Mouse (Mus musculus): Measurements from ENCODE around the gene Dock9.

Gene Dock9

GRCm38 (mm10) chr14:121573391-121573790 lies 224.2 kb downstream of the Dock9 start:
- Histone ChIP-seq H3K9me3 (ENCODE audit: low read length) (peaks cover 14% of the 10 kb centered on the region), H3K4me3 (replicated peaks; ENCODE audit: low read length) (no peak overlapping the region), H3K4me1 (replicated peaks; ENCODE audit: low read depth, low read length) (no peaks in the 10 kb centered on the region), H3K27me3 (ENCODE audit: insufficient read depth, low read length) (no peaks in the 10 kb centered on the region), H3K36me3 (ENCODE audit: insufficient read depth, low read length) (peaks cover 20% of the 10 kb centered on the region)
- TF ChIP-seq CTCF (conservative IDR thresholded peaks at IDR 0.05; ENCODE audit: low read length) = no peak
- TF ChIP-seq POU5F1 (IDR thresholded peaks at IDR 0.05; ENCODE audit: borderline replicate concordance, low read length) = no peak
- TF ChIP-seq NANOG (IDR thresholded peaks at IDR 0.05; ENCODE audit: borderline replicate concordance, low read length) = no peak

- H3K27me3 ChIP-seq (ENCODE audit: insufficient read depth, low read length) = no peaks in the 10 kb centered on the region
- TF ChIP-seq NANOG (IDR thresholded peaks at IDR 0.05; ENCODE audit: borderline replicate concordance, low read length) (peak; percentile 29; the same call in 1 of the 2 replicates), POU5F1 (IDR thresholded peaks at IDR 0.05; ENCODE audit: borderline replicate concordance, low read length) (no peak)
- peaks cover 17% of the 10 kb centered on the region for H3K4me1 ChIP-seq (replicated peaks; ENCODE audit: low read depth, low read length)
- H3K36me3 ChIP-seq (ENCODE audit: insufficient read depth, low read length) = no peaks in the 10 kb centered on the region
- no peak overlapping the region for H3K4me3 ChIP-seq (replicated peaks; ENCODE audit: low read length)
- H3K9me3 ChIP-seq (ENCODE audit: low read length) = no peaks in the 10 kb centered on the region
Measured at GRCm38 (mm10) chr14:121566794-121567201, 230.8 kb downstream of the Dock9 start.

- Histone ChIP-seq H3K9me3 (ENCODE audit: low read length) (no peaks in the 10 kb centered on the region), H3K27me3 (ENCODE audit: insufficient read depth, low read length) (no peaks in the 10 kb centered on the region), H3K4me1 (replicated peaks; ENCODE audit: low read depth, low read length) (peaks cover 17% of the 10 kb centered on the region), H3K4me3 (replicated peaks; ENCODE audit: low read length) (no peak overlapping the region), H3K36me3 (ENCODE audit: insufficient read depth, low read length) (no peaks in the 10 kb centered on the region)
- TF ChIP-seq CTCF (conservative IDR thresholded peaks at IDR 0.05; ENCODE audit: low read length) (no peak), POU5F1 (IDR thresholded peaks at IDR 0.05; ENCODE audit: borderline replicate concordance, low read length) (no peak), NANOG (IDR thresholded peaks at IDR 0.05; ENCODE audit: borderline replicate concordance, low read length) (no peak)
Measured at GRCm38 (mm10) chr14:121565930-121566329, 231.7 kb downstream of the Dock9 start.

GRCm38 (mm10) chr14:121564656-121565055 lies 233.0 kb downstream of the Dock9 start:
- no peak overlapping the region for H3K4me3 ChIP-seq (replicated peaks; ENCODE audit: low read length)
- no peaks in the 10 kb centered on the region for H3K27me3 ChIP-seq (ENCODE audit: insufficient read depth, low read length)
- no peaks in the 10 kb centered on the region for H3K36me3 ChIP-seq (ENCODE audit: insufficient read depth, low read length)
- H3K9me3 ChIP-seq (ENCODE audit: low read length) = no peaks in the 10 kb centered on the region
- TF ChIP-seq NANOG (IDR thresholded peaks at IDR 0.05; ENCODE audit: borderline replicate concordance, low read length) (no peak), CTCF (conservative IDR thresholded peaks at IDR 0.05; ENCODE audit: low read length) (no peak), POU5F1 (IDR thresholded peaks at IDR 0.05; ENCODE audit: borderline replicate concordance, low read length) (no peak)
- peaks cover 17% of the 10 kb centered on the region for H3K4me1 ChIP-seq (replicated peaks; ENCODE audit: low read depth, low read length)

GRCm38 (mm10) chr14:121563954-121564353 lies 233.7 kb downstream of the Dock9 start:
- no peak for TF ChIP-seq CTCF (conservative IDR thresholded peaks at IDR 0.05; ENCODE audit: low read length)
- no peak for TF ChIP-seq NANOG (IDR thresholded peaks at IDR 0.05; ENCODE audit: borderline replicate concordance, low read length)
- no peak for TF ChIP-seq POU5F1 (IDR thresholded peaks at IDR 0.05; ENCODE audit: borderline replicate concordance, low read length)
- Histone ChIP-seq H3K27me3 (ENCODE audit: insufficient read depth, low read length) (no peaks in the 10 kb centered on the region), H3K4me1 (replicated peaks; ENCODE audit: low read depth, low read length) (peaks cover 22% of the 10 kb centered on the region), H3K36me3 (ENCODE audit: insufficient read depth, low read length) (no peaks in the 10 kb centered on the region), H3K4me3 (replicated peaks; ENCODE audit: low read length) (no peak overlapping the region), H3K9me3 (ENCODE audit: low read length) (no peaks in the 10 kb centered on the region)

- no peaks in the 10 kb centered on the region; the same call in 1 of the 2 replicates for H3K36me3 ChIP-seq (ENCODE audit: insufficient read depth, low read length)
Measured at GRCm38 (mm10) chr14:121559026-121559425, 238.6 kb downstream of the Dock9 start.

GRCm38 (mm10) chr14:121556401-121557315 lies 241.0 kb downstream of the Dock9 start:
- Histone ChIP-seq H3K36me3 (ENCODE audit: insufficient read depth, low read length) (no peaks in the 10 kb centered on the region; the same call in 1 of the 2 replicates), H3K27me3 (ENCODE audit: insufficient read depth, low read length) (no peaks in the 10 kb centered on the region), H3K4me1 (replicated peaks; ENCODE audit: low read depth, low read length) (peaks cover 17% of the 10 kb centered on the region), H3K9me3 (ENCODE audit: low read length) (no peaks in the 10 kb centered on the region), H3K4me3 (replicated peaks; ENCODE audit: low read length) (no peak overlapping the region)
- no peak for TF ChIP-seq CTCF (conservative IDR thresholded peaks at IDR 0.05; ENCODE audit: low read length)
- no peak for TF ChIP-seq NANOG (IDR thresholded peaks at IDR 0.05; ENCODE audit: borderline replicate concordance, low read length)
- no peak for TF ChIP-seq POU5F1 (IDR thresholded peaks at IDR 0.05; ENCODE audit: borderline replicate concordance, low read length)

More at GRCm38 (mm10) chr14:121559026-121559425, 238.6 kb downstream of the Dock9 start:
- H3K9me3 ChIP-seq (ENCODE audit: low read length) = no peaks in the 10 kb centered on the region
- TF ChIP-seq NANOG (IDR thresholded peaks at IDR 0.05; ENCODE audit: borderline replicate concordance, low read length) (no peak), POU5F1 (IDR thresholded peaks at IDR 0.05; ENCODE audit: borderline replicate concordance, low read length) (no peak), CTCF (conservative IDR thresholded peaks at IDR 0.05; ENCODE audit: low read length) (no peak)
- no peaks in the 10 kb centered on the region for H3K27me3 ChIP-seq (ENCODE audit: insufficient read depth, low read length)
- peaks cover 17% of the 10 kb centered on the region for H3K4me1 ChIP-seq (replicated peaks; ENCODE audit: low read depth, low read length)
- H3K4me3 ChIP-seq (replicated peaks; ENCODE audit: low read length) = no peak overlapping the region

GRCm38 (mm10) chr14:121553785-121554184 lies 243.9 kb downstream of the Dock9 start:
- H3K27me3 ChIP-seq (ENCODE audit: insufficient read depth, low read length) = no peaks in the 10 kb centered on the region
- peaks cover 6% of the 10 kb centered on the region; the same call in 1 of the 2 replicates for H3K36me3 ChIP-seq (ENCODE audit: insufficient read depth, low read length)
- no peaks in the 10 kb centered on the region for H3K9me3 ChIP-seq (ENCODE audit: low read length)
- TF ChIP-seq POU5F1 (IDR thresholded peaks at IDR 0.05; ENCODE audit: borderline replicate concordance, low read length) = no peak
- TF ChIP-seq CTCF (conservative IDR thresholded peaks at IDR 0.05; ENCODE audit: low read length) = no peak
- no peak for TF ChIP-seq NANOG (IDR thresholded peaks at IDR 0.05; ENCODE audit: borderline replicate concordance, low read length)
- H3K4me1 ChIP-seq (replicated peaks; ENCODE audit: low read depth, low read length) = peaks cover 10% of the 10 kb centered on the region; the same call in 1 of the 2 replicates
- no peak overlapping the region for H3K4me3 ChIP-seq (replicated peaks; ENCODE audit: low read length)
